Mouse (Mus musculus): ENCODE measurements around the gene Topbp1.
A peak's percentile ranks its signal among the peaks of the same experiment; 100 is the strongest.

Gene Topbp1

DNA sequence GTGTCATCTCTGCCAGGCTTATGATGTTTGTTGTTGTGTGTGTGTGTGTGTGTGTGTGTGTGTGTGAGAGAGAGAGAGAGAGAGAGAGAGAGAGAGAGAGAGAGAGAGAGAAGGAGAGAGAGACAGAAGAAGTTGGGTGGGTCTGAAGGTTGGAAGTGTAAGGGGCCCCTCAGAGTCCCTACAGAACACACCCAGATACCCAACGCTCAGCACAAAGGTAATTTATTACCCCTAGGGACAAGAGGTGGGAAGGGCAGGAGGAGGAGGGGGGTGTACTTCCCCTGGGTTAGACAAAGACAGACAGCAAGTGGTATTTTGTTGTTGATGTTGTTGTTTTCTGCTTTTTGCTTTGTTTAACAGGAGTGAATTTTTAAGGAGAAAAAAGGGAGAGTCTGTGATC is 80.6 kb downstream of the Topbp1 start:
- DNase-seq (ENCODE audit: low spot score in 2 of 2): no peak

DNA sequence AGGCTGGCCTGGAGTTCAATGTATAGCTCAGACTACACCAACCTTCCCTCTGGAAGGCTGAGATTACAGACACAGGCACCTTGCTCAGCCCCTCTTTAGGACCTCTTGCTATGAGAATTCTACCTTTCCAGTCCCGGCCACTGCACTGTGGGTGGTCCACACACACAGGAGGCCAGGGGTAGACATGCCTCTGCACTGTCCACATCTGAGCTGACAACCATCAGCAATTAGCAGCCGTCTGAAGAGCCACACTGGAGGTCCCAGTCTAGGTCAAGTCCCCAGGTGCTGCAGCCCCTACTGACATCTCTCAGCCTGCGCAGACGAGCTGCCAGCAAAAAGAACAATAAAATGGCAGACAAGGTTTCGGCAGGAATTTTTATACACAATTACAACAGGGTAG is 81.6 kb downstream of the Topbp1 start:
- DNase-seq (ENCODE audit: low spot score in 2 of 2): no peak

DNA sequence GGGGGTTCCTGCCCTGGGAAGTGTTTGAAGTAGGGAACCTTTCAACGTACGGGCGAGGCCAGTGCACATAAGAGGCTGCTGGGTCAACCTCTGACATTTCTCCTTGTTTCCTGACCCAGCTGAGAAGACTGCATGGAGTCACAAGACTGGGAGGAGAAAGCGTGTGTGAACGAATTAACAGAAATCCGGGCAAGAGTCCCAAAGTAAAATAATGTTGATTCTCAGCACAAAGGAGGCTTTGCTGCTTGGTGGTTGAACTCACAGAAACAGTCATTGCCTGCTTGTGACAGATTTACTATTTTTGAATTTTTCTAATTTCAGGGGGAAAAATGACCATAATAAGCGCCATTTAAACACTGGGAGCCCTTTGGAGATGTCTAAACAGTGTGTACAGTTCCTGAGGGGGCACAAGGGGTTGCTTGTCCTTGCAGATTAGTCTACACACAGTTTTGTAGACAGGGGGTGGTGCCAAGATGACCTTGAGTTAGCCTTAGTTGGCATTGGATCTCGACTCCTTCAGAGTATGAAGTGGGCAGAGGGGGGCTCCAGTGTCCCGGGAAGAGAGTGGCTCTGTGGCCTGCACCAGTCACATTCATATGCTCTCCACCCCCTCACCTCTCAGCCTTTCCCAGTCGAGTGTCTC is 82.1 kb downstream of the Topbp1 start:
- no peak for DNase-seq (ENCODE audit: low spot score in 2 of 2)

DNA sequence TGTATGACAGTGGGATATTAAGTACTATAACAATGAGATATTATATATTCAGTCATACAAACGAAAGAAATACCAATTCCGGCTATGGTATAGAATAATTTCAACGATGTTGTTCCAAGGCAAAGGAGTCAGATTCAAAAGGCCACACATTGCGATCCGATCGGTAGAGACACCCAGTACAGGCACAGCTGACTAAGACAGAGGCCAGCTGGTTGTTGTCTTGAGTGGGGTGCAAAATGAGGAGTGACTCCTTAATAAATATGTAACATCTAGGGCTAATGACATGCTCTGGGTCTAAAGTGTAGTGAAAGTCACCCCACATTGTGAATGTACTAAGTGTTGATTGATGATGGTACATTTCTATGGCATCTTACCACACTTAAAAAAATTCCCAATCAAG is 84.2 kb downstream of the Topbp1 start:
- DNase-seq (ENCODE audit: low spot score in 2 of 2): no peak

DNA sequence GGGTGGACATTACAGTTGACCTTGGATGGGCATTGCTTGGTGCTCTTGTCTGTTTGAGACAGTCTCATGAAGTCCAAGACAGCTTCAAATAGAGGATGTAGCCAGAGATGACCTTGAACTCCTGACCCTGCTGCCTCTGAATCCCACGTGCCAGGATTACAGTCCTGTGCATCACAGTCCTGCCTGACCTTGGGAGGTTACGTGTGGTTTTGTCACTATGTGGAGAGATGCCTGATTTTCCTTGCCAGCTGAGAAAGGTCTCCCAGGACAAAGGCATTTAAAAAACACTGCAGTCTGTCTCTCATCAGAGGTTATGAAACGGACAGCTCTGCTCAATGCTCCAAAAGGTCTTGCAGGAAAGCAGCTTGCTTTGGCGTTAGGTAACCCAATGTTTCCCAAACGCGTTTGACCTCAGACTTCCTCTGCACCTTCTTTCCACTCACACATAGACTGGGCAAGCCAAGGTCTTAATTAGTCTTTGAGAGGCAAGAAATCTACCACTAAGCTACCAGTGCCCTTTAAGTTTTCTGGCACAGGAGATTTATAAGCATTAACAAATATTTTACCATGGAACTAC is 86.9 kb downstream of the Topbp1 start:
- DNase-seq (ENCODE audit: low spot score in 2 of 2): no peak

DNA sequence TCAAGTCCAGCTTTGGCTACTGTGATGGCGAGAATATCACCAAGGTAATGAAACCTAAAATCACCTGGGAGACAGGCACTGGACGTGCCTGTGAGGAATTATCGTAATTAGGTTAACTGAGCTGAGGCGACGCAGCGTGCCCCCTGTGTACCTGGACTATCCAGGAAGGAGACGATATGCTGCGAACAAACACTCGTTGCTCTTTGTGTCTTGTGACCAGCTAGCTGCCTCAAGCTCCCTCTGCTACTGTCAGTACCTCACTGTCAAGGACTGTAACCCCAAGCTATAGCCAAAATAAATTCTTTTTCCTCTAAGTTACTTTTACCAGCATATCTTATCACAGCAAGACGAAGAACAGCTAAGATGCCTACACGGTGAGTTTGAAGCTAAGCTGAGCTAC is 88.2 kb downstream of the Topbp1 start:
- no peak for DNase-seq (ENCODE audit: low spot score in 2 of 2)

DNA sequence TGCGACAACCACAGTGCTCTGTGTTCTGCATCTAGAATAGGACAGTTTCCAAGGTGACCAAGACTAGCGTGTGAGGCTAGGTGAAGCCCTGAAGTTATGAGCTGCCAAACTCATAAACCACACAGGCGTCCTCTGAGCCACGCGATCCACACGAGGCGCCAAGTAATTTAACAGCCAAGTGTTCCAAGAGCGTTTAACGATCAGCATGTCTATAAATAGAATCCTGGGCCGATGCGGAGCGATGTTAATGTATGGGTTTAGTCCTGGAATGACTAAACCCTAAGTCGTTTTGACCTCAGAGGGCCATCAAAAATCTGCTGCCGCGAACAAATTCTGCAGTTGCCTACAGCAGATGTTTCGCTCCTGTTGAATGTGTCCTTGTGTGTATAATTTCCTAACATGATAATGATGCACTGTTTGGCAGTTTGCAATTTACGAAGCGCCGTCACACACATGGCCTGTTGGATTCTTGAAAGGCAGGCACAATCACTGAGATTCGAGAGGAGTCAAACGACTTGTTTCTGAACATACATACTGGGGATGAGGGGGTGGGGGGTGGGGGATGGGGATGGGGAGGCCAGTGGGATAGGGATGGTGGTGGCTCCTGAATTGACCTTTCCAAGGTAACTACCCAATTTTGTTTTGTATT is 93.6 kb downstream of the Topbp1 start:
- peak in 1 of 2 experiments; percentile 24 for DNase-seq (ENCODE audit: low spot score in 2 of 2)

Data from urinary bladder, postnatal 4 days (tissue).